Mouse (Mus musculus) midbrain, embryonic 12.5 days (tissue): ENCODE measurements around the gene Tln2. TPM values are rescaled to one million over a fixed set of nuclear protein-coding genes. Genes with fewer than 3 reads are reported as not detected.

Source experiments
- ATAC-seq: fragments of 200-750 bp; cut with Nextera tagmentation; 2 replicates; pipeline ENCODE4 v1.8.0; 2017; ENCODE audit warnings: low read depth, moderate TSS enrichment, moderate library complexity; ENCODE audit not compliant: low FRiP score
- H3K27ac ChIP-seq: fragments of 300-500 bp; sonication (generic); replicated peaks from 2 replicates; pipeline ENCODE4 v1.5.1; 2016; ENCODE audit warnings: mild to moderate bottlenecking
- H3K27me3 ChIP-seq: fragments of 300-500 bp; sonication (generic); 2 replicates; pipeline ENCODE4 v1.6.1; 2016; ENCODE audit warnings: mild to moderate bottlenecking
- H3K36me3 ChIP-seq: fragments of 300-500 bp; sonication (generic); 2 replicates; pipeline ENCODE4 v1.6.1; 2016
- H3K4me1 ChIP-seq: fragments of 300-500 bp; sonication (generic); 2 replicates; pipeline ENCODE4 v1.6.1; 2016
- H3K4me2 ChIP-seq: fragments of 300-500 bp; sonication (generic); replicated peaks from 2 replicates; pipeline ENCODE4 v1.6.1; 2016; ENCODE audit warnings: mild to moderate bottlenecking, moderate library complexity
- H3K4me3 ChIP-seq: fragments of 300-500 bp; sonication (generic); 2 replicates; pipeline ENCODE4 v1.5.1; 2016; ENCODE audit warnings: mild to moderate bottlenecking
- H3K9ac ChIP-seq: fragments of 300-500 bp; sonication (generic); replicated peaks from 2 replicates; pipeline ENCODE4 v1.6.1; 2016; ENCODE audit warnings: mild to moderate bottlenecking, moderate library complexity
- H3K9me3 ChIP-seq: fragments of 300-500 bp; sonication (generic); 2 replicates; pipeline ENCODE4 v1.6.1; 2016; ENCODE audit warnings: mild to moderate bottlenecking
- WGBS: fragments of 180-500 bp; shearing (Covaris S2); methylation state at CpG from one replicate; pipeline ENCODE4 v1.1.7; 2016; 5-methylcytosine and 5-hydroxymethylcytosine counted together
- microRNA counts: library from miRNA; unstranded; fragments of <30 nt; microRNA quantifications from one replicate; lab custom pipeline; 2017
- microRNA-seq: library from miRNA; unstranded; fragments of <30 nt; microRNA quantifications from one replicate; pipeline ENCODE4, GENCODE M21; 2017
- polyA plus RNA-seq: library from polyadenylated mRNA; unstranded; fragments of >200 nt; fragmentation: Nextera tagmentation; extraction: Ambion mirVana; gene quantifications from 2 replicates; pipeline ENCODE4 v1.2.1, GENCODE M21; 2016

Gene Tln2
- polyA plus RNA-seq, 1 experiment from 2014 or later: 24.0 TPM

DNA sequence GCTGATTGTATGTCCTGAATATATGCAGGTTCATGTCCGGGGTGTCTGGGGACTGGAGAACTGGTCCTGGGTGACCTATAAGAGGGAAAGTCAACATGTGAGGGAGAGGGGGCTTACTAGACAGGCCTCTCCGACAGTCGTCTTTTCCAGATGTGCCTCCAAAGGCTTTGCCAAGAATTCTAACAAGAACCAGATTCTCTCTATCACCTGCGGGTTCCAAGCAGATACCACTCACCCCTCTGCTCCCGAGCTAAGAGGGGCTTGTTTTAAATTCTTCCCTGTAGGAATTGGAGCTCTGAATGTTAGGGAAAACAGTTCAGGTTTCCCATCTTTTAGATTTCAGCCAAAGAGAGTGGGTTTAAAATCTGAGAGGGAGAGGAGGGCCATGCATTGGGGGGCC is 381.3 kb downstream of the Tln2 start:
- Histone ChIP-seq H3K27me3 (no peaks in the 10 kb centered on the region), H3K27ac (no peak overlapping the region), H3K4me3 (no peak overlapping the region), H3K9ac (no peak overlapping the region), H3K9me3 (no peaks in the 10 kb centered on the region), H3K36me3 (no peaks in the 10 kb centered on the region), H3K4me2 (no peak overlapping the region), H3K4me1 (no peaks in the 10 kb centered on the region)
- ATAC-seq: no peak
- 73% methylated on average over 5 of the region's 5 CpGs for WGBS

DNA sequence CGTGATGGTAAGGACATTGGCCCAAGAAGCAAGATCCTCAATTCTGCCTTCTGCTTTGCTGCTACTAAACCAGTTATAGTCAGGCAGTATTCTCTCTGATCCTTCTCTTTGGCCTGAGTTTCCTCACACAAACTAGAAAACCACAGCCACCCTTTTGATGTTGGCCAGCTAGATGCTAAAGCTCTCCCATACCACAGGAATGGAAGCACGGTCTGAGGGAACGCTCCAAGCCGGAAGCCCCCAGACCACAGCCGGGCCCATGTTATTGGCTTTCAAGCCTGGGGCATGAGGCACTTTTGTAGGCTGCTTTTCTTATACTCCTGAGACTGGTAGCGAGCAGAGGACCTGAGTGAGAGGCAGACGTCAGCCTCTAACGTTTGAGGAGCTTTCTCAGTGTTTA is 383.4 kb downstream of the Tln2 start:
- no peaks in the 10 kb centered on the region for H3K27me3 ChIP-seq
- no peak overlapping the region for H3K9ac ChIP-seq
- no peak overlapping the region for H3K4me2 ChIP-seq
- H3K36me3 ChIP-seq: no peaks in the 10 kb centered on the region
- H3K4me3 ChIP-seq: no peak overlapping the region
- H3K9me3 ChIP-seq: peaks cover 4% of the 10 kb centered on the region; the same call in 1 of the 2 replicates
- no peak for ATAC-seq
- WGBS: 89% methylated on average over 8 of the region's 8 CpGs
- no peaks in the 10 kb centered on the region for H3K4me1 ChIP-seq
- no peak overlapping the region for H3K27ac ChIP-seq

DNA sequence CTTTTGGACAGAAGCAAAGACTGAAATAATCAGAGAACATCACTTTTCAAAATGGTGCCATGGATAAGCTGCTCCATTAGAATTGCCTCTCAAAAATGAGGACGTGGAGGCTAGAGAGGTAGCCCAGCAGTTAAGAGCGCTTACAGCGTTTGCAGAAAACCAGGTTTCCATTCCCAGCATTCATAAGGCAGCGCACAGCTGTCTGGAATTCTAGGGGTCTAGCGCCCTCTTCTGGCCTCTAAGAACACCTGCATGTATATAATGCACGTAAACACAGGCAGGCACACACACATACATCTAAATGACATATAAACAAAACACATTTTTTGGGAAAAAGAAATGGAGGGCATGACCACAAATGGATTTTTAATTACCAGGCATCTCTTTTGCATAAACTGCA is 385.7 kb downstream of the Tln2 start:
- H3K4me2 ChIP-seq: no peak overlapping the region
- no peaks in the 10 kb centered on the region for H3K36me3 ChIP-seq
- 87% methylated on average over 6 of the region's 6 CpGs for WGBS
- ATAC-seq: no peak
- H3K4me3 ChIP-seq: no peak overlapping the region
- no peak overlapping the region for H3K27ac ChIP-seq
- peaks cover 6% of the 10 kb centered on the region; the same call in 1 of the 2 replicates for H3K9me3 ChIP-seq
- H3K4me1 ChIP-seq: no peaks in the 10 kb centered on the region
- H3K27me3 ChIP-seq: no peaks in the 10 kb centered on the region
- no peak overlapping the region for H3K9ac ChIP-seq

DNA sequence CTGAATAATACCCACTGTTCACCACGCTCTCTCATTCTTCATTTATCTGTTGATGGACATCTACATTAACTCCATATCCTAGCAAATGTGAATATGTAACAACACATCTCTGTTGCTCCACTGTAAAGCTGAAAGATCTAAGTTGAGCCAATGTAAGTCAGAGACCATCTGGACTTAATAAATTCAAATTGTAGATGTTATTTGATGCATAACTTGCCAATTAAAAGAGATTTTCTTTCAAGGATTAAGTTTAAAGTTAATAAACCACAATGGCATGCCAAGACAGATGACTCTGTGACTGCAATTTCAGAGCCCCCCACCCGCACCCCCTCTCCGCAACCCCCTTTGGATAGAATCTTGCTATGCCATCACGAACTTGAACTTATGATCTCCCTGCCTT is 386.3 kb downstream of the Tln2 start:
- Histone ChIP-seq H3K36me3 (no peaks in the 10 kb centered on the region), H3K27ac (no peak overlapping the region), H3K9ac (no peak overlapping the region), H3K9me3 (peaks cover 6% of the 10 kb centered on the region; the same call in 1 of the 2 replicates), H3K4me1 (no peaks in the 10 kb centered on the region), H3K4me3 (no peak overlapping the region), H3K4me2 (no peak overlapping the region), H3K27me3 (no peaks in the 10 kb centered on the region)
- WGBS: 94% methylated on average over 4 of the region's 4 CpGs
- ATAC-seq: no peak

DNA sequence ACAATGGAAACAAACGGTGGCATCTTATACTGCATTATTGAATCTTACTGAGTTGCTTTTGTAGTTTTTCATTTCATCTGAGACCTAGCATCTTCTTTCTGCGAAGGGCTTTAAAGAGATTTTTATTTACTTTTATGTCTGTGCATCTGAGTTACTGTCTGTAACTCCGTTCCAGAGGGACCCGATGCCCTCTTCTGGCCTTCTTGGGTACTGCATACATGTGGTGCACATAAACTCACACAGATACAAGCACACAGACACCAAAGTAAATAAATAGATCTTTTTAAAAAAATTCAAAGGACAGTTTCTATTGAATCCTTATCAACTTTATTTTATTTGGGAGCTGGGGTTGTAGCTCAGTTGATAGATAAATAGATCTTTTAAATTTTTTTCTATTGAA is 388.1 kb downstream of the Tln2 start:
- WGBS: 95% methylated on average over 4 of the region's 4 CpGs
- Histone ChIP-seq H3K27me3 (no peaks in the 10 kb centered on the region), H3K9me3 (peaks cover 6% of the 10 kb centered on the region; the same call in 1 of the 2 replicates), H3K4me1 (no peaks in the 10 kb centered on the region), H3K4me3 (no peak overlapping the region), H3K9ac (no peak overlapping the region), H3K4me2 (no peak overlapping the region), H3K36me3 (no peaks in the 10 kb centered on the region), H3K27ac (no peak overlapping the region)
- ATAC-seq: no peak

DNA sequence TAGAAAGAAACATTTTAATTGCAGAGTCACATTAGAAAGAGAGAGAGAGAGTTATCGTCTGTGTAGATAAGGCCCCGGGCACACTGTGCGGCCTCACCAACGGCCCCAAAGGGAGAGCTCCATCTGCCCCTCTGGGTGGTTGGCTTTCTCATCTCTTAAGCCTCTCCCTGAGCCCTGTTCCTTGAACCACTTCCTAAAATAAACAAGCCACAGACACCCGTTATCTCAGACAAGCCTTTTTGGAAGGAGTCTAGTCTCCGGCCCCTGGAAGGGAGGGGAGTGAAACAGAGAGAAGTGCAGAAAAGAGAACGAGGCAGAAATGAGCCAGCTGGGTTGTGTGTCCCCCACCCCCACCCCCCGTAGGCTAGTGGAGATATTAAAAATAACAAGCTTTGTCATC is 388.7 kb downstream of the Tln2 start:
- ATAC-seq: no peak
- no peak overlapping the region for H3K27ac ChIP-seq
- peaks cover 6% of the 10 kb centered on the region; the same call in 1 of the 2 replicates for H3K9me3 ChIP-seq
- no peak overlapping the region for H3K9ac ChIP-seq
- H3K36me3 ChIP-seq: no peaks in the 10 kb centered on the region
- WGBS: 84% methylated on average over 8 of the region's 8 CpGs
- no peaks in the 10 kb centered on the region for H3K4me1 ChIP-seq
- no peak overlapping the region for H3K4me3 ChIP-seq
- no peak overlapping the region for H3K4me2 ChIP-seq
- no peaks in the 10 kb centered on the region for H3K27me3 ChIP-seq

DNA sequence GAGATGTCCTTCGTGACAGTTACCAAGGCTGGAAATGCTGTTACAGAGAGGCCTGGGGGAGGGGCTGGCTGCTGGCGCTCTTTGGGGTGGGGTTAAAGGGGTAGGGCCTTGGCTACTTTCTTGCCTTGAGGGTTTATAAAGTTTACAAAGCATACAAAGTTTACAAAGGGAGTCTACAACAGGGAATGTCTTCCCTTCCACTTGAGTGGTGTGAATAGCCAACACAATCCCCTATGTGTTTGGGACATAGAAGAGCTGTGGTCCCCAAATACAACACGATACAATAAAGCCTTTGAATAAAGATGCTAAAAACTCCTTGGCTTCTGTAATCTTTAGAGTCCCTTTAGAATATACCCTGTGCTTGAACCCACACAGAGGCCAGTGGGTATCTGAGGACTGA is 389.5 kb downstream of the Tln2 start:
- no peak overlapping the region for H3K27ac ChIP-seq
- 77% methylated on average over 3 of the region's 3 CpGs for WGBS
- no peaks in the 10 kb centered on the region for H3K4me1 ChIP-seq
- H3K4me3 ChIP-seq: no peak overlapping the region
- no peaks in the 10 kb centered on the region for H3K27me3 ChIP-seq
- H3K9ac ChIP-seq: no peak overlapping the region
- peaks cover 6% of the 10 kb centered on the region; the same call in 1 of the 2 replicates for H3K9me3 ChIP-seq
- no peaks in the 10 kb centered on the region for H3K36me3 ChIP-seq
- no peak for ATAC-seq
- no peak overlapping the region for H3K4me2 ChIP-seq

MicroRNA genes within 50 kb of the gene (microRNA counts, 519-probe panel; counts per million panel counts)
- not detected for microRNA mmu-miR-190 (lab: Ali Mortazavi, UCI)

Small RNA genes lying within 50 kb of the gene (microRNA-seq; reads per million reads assigned to microRNA genes)
- 72.0 reads per million, percentile 47 among the genes with 10 or more reads in this experiment for gene Mir190a

Other genes starting within 250 kb of the Tln2 start
- 0.31 and 0.32 TPM in 2 replicates for gene C2cd4b, start 199.7 kb upstream of the Tln2 start, polyA plus RNA-seq